Mouse (Mus musculus) C2C12 (cell line): ENCODE measurements around the gene Dmrta2. TPM values are rescaled to one million over a fixed set of nuclear protein-coding genes. Genes with fewer than 3 reads are reported as not detected.

Experiments
- H3K27me3 ChIP-seq: one replicate; pipeline ENCODE4 v1.6.1; 2011; ENCODE audit not compliant: control insufficient read depth, insufficient read depth, insufficient read length
- H3K36me3 ChIP-seq: one replicate; pipeline ENCODE4 v1.6.1; 2011; ENCODE audit not compliant: control insufficient read depth, insufficient read depth
- H3K4me3 ChIP-seq: one replicate; pipeline ENCODE4 v1.5.1; 2011; ENCODE audit warnings: mild to moderate bottlenecking, control low read depth; ENCODE audit not compliant: poor library complexity, insufficient read depth, severe bottlenecking
- H3K79me2 ChIP-seq: one replicate; pipeline ENCODE4 v1.6.1; 2011; ENCODE audit not compliant: control insufficient read depth, insufficient read depth
- H3K79me3 ChIP-seq: one replicate; pipeline ENCODE4 v1.6.1; 2011; ENCODE audit warnings: low read depth, control low read depth
- H3ac ChIP-seq: one replicate; pipeline ENCODE3; 2011; ENCODE audit warnings: low read depth; ENCODE audit not compliant: control insufficient read depth, insufficient read length
- CEBPB ChIP-seq: IDR thresholded peaks from one replicate; pipeline ENCODE4 v1.6.1; 2011; ENCODE audit warnings: low read depth, mild to moderate bottlenecking, control low read depth, moderate library complexity
- CTCF ChIP-seq: IDR thresholded peaks from one replicate; pipeline ENCODE4 v1.5.1; 2011; ENCODE audit not compliant: control insufficient read depth, insufficient read depth, insufficient read length
- FOSL1 ChIP-seq: IDR thresholded peaks from one replicate; pipeline ENCODE4 v1.8.0; 2011; ENCODE audit warnings: mild to moderate bottlenecking, low read length; ENCODE audit not compliant: poor library complexity, insufficient read depth, severe bottlenecking
- MAX ChIP-seq: IDR thresholded peaks from one replicate; pipeline ENCODE4 v1.6.1; 2011; ENCODE audit warnings: mild to moderate bottlenecking, control low read depth
- MYOD1 ChIP-seq: IDR thresholded peaks from one replicate; pipeline ENCODE4 v1.6.1; 2011; ENCODE audit warnings: low read depth; ENCODE audit not compliant: control insufficient read depth, insufficient read length
- MYOG ChIP-seq: IDR thresholded peaks from one replicate; pipeline ENCODE4 v1.6.1; 2011; ENCODE audit not compliant: control insufficient read depth, insufficient read length; ENCODE audit errors: extremely low read depth
- USF1 ChIP-seq: IDR thresholded peaks from one replicate; pipeline ENCODE4 v1.6.1; 2011; ENCODE audit warnings: low read depth, mild to moderate bottlenecking, control low read depth, moderate library complexity
- polyA plus RNA-seq: library from polyadenylated mRNA; unstranded; fragments of >200 nt; fragmentation: generic; extraction: Trizol; gene quantifications from one replicate; pipeline ENCODE4 v1.2.1, GENCODE M21; 2012; ENCODE audit warnings: missing spikeins

Dmrta2 gene
- polyA plus RNA-seq, 1 experiment, result 6.7 TPM

GRCm38 (mm10) chr4:109985424-109986172, 7.7 kb downstream of the Dmrta2 start:
- H3K27me3 ChIP-seq, result peaks cover 30% of the 10 kb centered on the region
- H3K79me3 ChIP-seq, result no peaks in the 10 kb centered on the region
- H3K36me3 ChIP-seq, result no peaks in the 10 kb centered on the region
- no peaks in the 10 kb centered on the region for H3K79me2 ChIP-seq
- TF ChIP-seq MYOD1 (no peak), MAX (no peak), CEBPB (no peak), MYOG (no peak), CTCF (no peak), FOSL1 (no peak), USF1 (no peak)
- no peak overlapping the region for H3K4me3 ChIP-seq
- H3ac ChIP-seq, result no peak overlapping the region

GRCm38 (mm10) chr4:109986301-109986700, 8.4 kb downstream of the Dmrta2 start:
- no peak overlapping the region for H3ac ChIP-seq
- H3K36me3 ChIP-seq, result no peaks in the 10 kb centered on the region
- no peak overlapping the region for H3K4me3 ChIP-seq
- no peaks in the 10 kb centered on the region for H3K79me2 ChIP-seq
- no peaks in the 10 kb centered on the region for H3K79me3 ChIP-seq
- peaks cover 30% of the 10 kb centered on the region for H3K27me3 ChIP-seq
- TF ChIP-seq MYOG, result no peak
- no peak for TF ChIP-seq FOSL1
- TF ChIP-seq CTCF, result no peak
- TF ChIP-seq USF1, result no peak

GRCm38 (mm10) chr4:109986748-109987355, 9.0 kb downstream of the Dmrta2 start:
- H3K27me3 ChIP-seq, result peaks cover 30% of the 10 kb centered on the region
- no peaks in the 10 kb centered on the region for H3K79me3 ChIP-seq
- no peak overlapping the region for H3ac ChIP-seq
- H3K36me3 ChIP-seq, result no peaks in the 10 kb centered on the region
- TF ChIP-seq USF1 (no peak), MYOG (no peak), MYOD1 (no peak), MAX (no peak), FOSL1 (no peak), CEBPB (no peak), CTCF (no peak)
- no peaks in the 10 kb centered on the region for H3K79me2 ChIP-seq
- H3K4me3 ChIP-seq, result no peak overlapping the region

GRCm38 (mm10) chr4:109987560-109988362, 9.9 kb downstream of the Dmrta2 start:
- TF ChIP-seq USF1 (no peak), MYOG (no peak), CEBPB (no peak)
- Histone ChIP-seq H3K4me3 (no peak overlapping the region), H3K79me2 (no peaks in the 10 kb centered on the region), H3K27me3 (peaks cover 30% of the 10 kb centered on the region), H3ac (no peak overlapping the region), H3K79me3 (no peaks in the 10 kb centered on the region), H3K36me3 (no peaks in the 10 kb centered on the region)

- H3K36me3 ChIP-seq, result no peaks in the 10 kb centered on the region
- peaks cover 30% of the 10 kb centered on the region for H3K27me3 ChIP-seq
Measured at GRCm38 (mm10) chr4:109988411-109988810, 10.6 kb downstream of the Dmrta2 start.

More at GRCm38 (mm10) chr4:109988411-109988810, 10.6 kb downstream of the Dmrta2 start:
- Histone ChIP-seq H3K4me3 (no peak overlapping the region), H3K79me3 (no peaks in the 10 kb centered on the region), H3K79me2 (no peaks in the 10 kb centered on the region), H3ac (no peak overlapping the region)
- no peak for TF ChIP-seq MYOG
- no peak for TF ChIP-seq CEBPB
- TF ChIP-seq FOSL1, result no peak
- no peak for TF ChIP-seq USF1
- TF ChIP-seq MYOD1, result no peak
- no peak for TF ChIP-seq CTCF
- TF ChIP-seq MAX, result no peak
